Mouse (Mus musculus) lung, embryonic 16.5 days (tissue): Measurements from ENCODE around the gene Lyzl4. TPM values are rescaled to one million over a fixed set of nuclear protein-coding genes. Genes with fewer than 3 reads are reported as not detected.

Experiments used
- ATAC-seq: fragments of 200-750 bp; cut with Nextera tagmentation; 2 replicates; pipeline ENCODE4 v1.8.0; 2017; ENCODE audit warnings: low read depth, mild to moderate bottlenecking, moderate library complexity
- H3K27ac ChIP-seq: fragments of 300-500 bp; sonication (generic); 2 replicates; pipeline ENCODE4 v1.5.1; 2014; ENCODE audit warnings: mild to moderate bottlenecking, control low read depth, low read length
- H3K27me3 ChIP-seq: fragments of 300-500 bp; sonication (generic); 2 replicates; pipeline ENCODE4 v1.6.1; 2014; ENCODE audit warnings: low read depth, low read length, mixed read lengths; ENCODE audit not compliant: control insufficient read depth, insufficient read depth
- H3K36me3 ChIP-seq: fragments of 300-500 bp; sonication (generic); 2 replicates; pipeline ENCODE4 v1.6.1; 2014; ENCODE audit warnings: low read length; ENCODE audit not compliant: control insufficient read depth, insufficient read depth
- H3K4me1 ChIP-seq: fragments of 300-500 bp; sonication (generic); replicated peaks from 2 replicates; pipeline ENCODE4 v1.6.1; 2014; ENCODE audit warnings: low read length, mixed read lengths; ENCODE audit not compliant: control insufficient read depth, insufficient read depth
- H3K4me2 ChIP-seq: fragments of 300-500 bp; sonication (generic); 2 replicates; pipeline ENCODE4 v1.6.1; 2014; ENCODE audit warnings: low read depth, low read length, control low read depth
- H3K4me3 ChIP-seq: fragments of 300-500 bp; sonication (generic); 2 replicates; pipeline ENCODE4 v1.5.1; 2014; ENCODE audit warnings: mild to moderate bottlenecking, low read length, control low read depth
- H3K9ac ChIP-seq: fragments of 300-500 bp; sonication (generic); 2 replicates; pipeline ENCODE4 v1.6.1; 2014; ENCODE audit warnings: low read length, control low read depth
- H3K9me3 ChIP-seq: fragments of 300-500 bp; sonication (generic); 2 replicates; pipeline ENCODE4 v1.6.1; 2016; ENCODE audit warnings: low read length; ENCODE audit not compliant: control insufficient read depth
- WGBS: fragments of 180-500 bp; shearing (Covaris S2); extraction: QIAGEN DNeasy Blood & Tissue Kit; methylation state at CpG from one replicate; pipeline ENCODE4 v1.1.7; 2014; 5-methylcytosine and 5-hydroxymethylcytosine counted together
- polyA plus RNA-seq: library from polyadenylated mRNA; unstranded; fragments of >200 nt; fragmentation: Nextera tagmentation; extraction: Ambion mirVana; gene quantifications from 2 replicates; pipeline ENCODE4 v1.2.1, GENCODE M21; 2015

Lyzl4 gene
- 0.34 TPM in 1 of 2 replicates, not detected in the other for polyA plus RNA-seq

DNA sequence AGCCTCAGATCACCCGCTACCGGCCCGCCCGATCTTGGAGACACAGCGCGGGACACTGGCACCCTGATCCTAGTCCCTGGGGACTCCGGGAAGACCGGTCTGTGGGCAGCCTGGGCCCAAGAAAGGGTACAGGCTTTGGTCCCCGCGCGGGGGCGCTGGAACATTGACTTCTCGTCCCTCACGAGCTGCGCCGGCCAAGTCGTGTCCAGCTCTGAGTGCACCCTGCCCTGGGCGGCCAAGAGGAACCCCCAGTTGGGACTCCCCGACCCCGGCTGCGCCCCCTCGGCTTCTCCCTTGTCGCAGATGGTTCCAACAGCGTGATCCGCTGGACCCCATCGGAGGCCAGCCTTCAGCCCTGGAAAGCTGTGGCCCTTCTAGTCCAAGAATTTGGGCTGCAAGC lies at the start of gene Lyzl4:
Gene Lyzl4 (minus strand): TSS at position 96 of the 400 bp plus-strand sequence.
- peak within 1 kb of the TSS; percentile 67 for H3K9ac ChIP-seq
- H3K4me3 ChIP-seq, result peak within 1 kb of the TSS; percentile 59
- H3K27me3 ChIP-seq, result peaks cover 47% of the 10 kb centered on the region
- under 1% methylated on average over 26 of the region's 26 CpGs for WGBS
- no peak within 1 kb of the TSS for H3K27ac ChIP-seq
- no peaks in the 10 kb centered on the region for H3K9me3 ChIP-seq
- peak; percentile 90 for ATAC-seq
- peaks cover 14% of the 10 kb centered on the region for H3K4me1 ChIP-seq
- no peaks in the 10 kb centered on the region for H3K36me3 ChIP-seq
- H3K4me2 ChIP-seq, result peak within 1 kb of the TSS; percentile 98

- no peaks in the 10 kb centered on the region for H3K4me1 ChIP-seq
- H3K9me3 ChIP-seq, result no peaks in the 10 kb centered on the region
- H3K27ac ChIP-seq, result no peak overlapping the region
- no peak overlapping the region for H3K4me2 ChIP-seq
- no peak for ATAC-seq
- H3K4me3 ChIP-seq, result no peak overlapping the region
- H3K36me3 ChIP-seq, result 0 out of 2 replicates have a peak, but pooled peaks cover 7% of the 10 kb centered on the region
- H3K9ac ChIP-seq, result no peak overlapping the region
- WGBS, result 83% methylated on average over 7 of the region's 7 CpGs
- H3K27me3 ChIP-seq, result no peaks in the 10 kb centered on the region
Observed at GRCm38 (mm10) chr9:121690734-121691133, 48.8 kb upstream of the Lyzl4 start.

- 64% methylated on average over 15 of the region's 15 CpGs for WGBS
Observed at GRCm38 (mm10) chr9:121690200-121690651, 48.3 kb upstream of the Lyzl4 start.

GRCm38 (mm10) chr9:121684702-121685101 lies 42.8 kb upstream of the Lyzl4 start:
- WGBS, result 69% methylated on average over 7 of the region's 7 CpGs
- 0 out of 2 replicates have a peak, but pooled peaks cover 7% of the 10 kb centered on the region for H3K36me3 ChIP-seq
- no peaks in the 10 kb centered on the region for H3K9me3 ChIP-seq

More at GRCm38 (mm10) chr9:121690200-121690651, 48.3 kb upstream of the Lyzl4 start:
- Histone ChIP-seq H3K4me3 (no peak overlapping the region), H3K9ac (no peak overlapping the region), H3K27ac (no peak overlapping the region), H3K36me3 (0 out of 2 replicates have a peak, but pooled peaks cover 9% of the 10 kb centered on the region), H3K9me3 (no peaks in the 10 kb centered on the region), H3K4me1 (no peaks in the 10 kb centered on the region), H3K4me2 (no peak overlapping the region), H3K27me3 (no peaks in the 10 kb centered on the region)
- ATAC-seq, result no peak

GRCm38 (mm10) chr9:121682037-121682680 lies 40.3 kb upstream of the Lyzl4 start:
- H3K4me3 ChIP-seq, result no peak overlapping the region
- 62% methylated on average over 18 of the region's 18 CpGs for WGBS
- no peak overlapping the region for H3K4me2 ChIP-seq
- H3K27ac ChIP-seq, result no peak overlapping the region
- H3K9ac ChIP-seq, result no peak overlapping the region
- H3K9me3 ChIP-seq, result no peaks in the 10 kb centered on the region
- H3K4me1 ChIP-seq, result peaks cover 11% of the 10 kb centered on the region
- H3K27me3 ChIP-seq, result no peaks in the 10 kb centered on the region
- H3K36me3 ChIP-seq, result 0 out of 2 replicates have a peak, but pooled peaks cover 4% of the 10 kb centered on the region
- no peak for ATAC-seq

More at GRCm38 (mm10) chr9:121684702-121685101, 42.8 kb upstream of the Lyzl4 start:
- Histone ChIP-seq H3K4me1 (no peaks in the 10 kb centered on the region), H3K4me2 (no peak overlapping the region), H3K27ac (no peak overlapping the region), H3K27me3 (no peaks in the 10 kb centered on the region), H3K9ac (no peak overlapping the region), H3K4me3 (no peak overlapping the region)
- ATAC-seq, result no peak

- no peak for ATAC-seq
- Histone ChIP-seq H3K27ac (no peak overlapping the region), H3K9ac (no peak overlapping the region), H3K4me1 (peaks cover 15% of the 10 kb centered on the region), H3K4me2 (no peak overlapping the region), H3K9me3 (no peaks in the 10 kb centered on the region), H3K36me3 (0 out of 2 replicates have a peak, but pooled peaks cover 4% of the 10 kb centered on the region), H3K27me3 (no peaks in the 10 kb centered on the region), H3K4me3 (no peak overlapping the region)
- WGBS, result 70% methylated on average over 8 of the region's 8 CpGs
Observed at GRCm38 (mm10) chr9:121681191-121681590, 39.3 kb upstream of the Lyzl4 start.

GRCm38 (mm10) chr9:121679549-121679948 lies 37.7 kb upstream of the Lyzl4 start:
- 25% methylated on average over 6 of the region's 6 CpGs for WGBS
- ATAC-seq, result peak; percentile 65
- H3K4me2 ChIP-seq, result no peak overlapping the region
- no peak overlapping the region for H3K27ac ChIP-seq
- no peaks in the 10 kb centered on the region for H3K9me3 ChIP-seq
- H3K4me1 ChIP-seq, result peaks cover 15% of the 10 kb centered on the region
- no peak overlapping the region for H3K9ac ChIP-seq
- H3K4me3 ChIP-seq, result no peak overlapping the region
- H3K27me3 ChIP-seq, result no peaks in the 10 kb centered on the region
- 0 out of 2 replicates have a peak, but pooled peaks cover 2% of the 10 kb centered on the region for H3K36me3 ChIP-seq

- Histone ChIP-seq H3K27ac (peak overlapping the region; percentile 14; the same call in 1 of the 2 replicates), H3K4me2 (0 out of 2 replicates have a peak overlapping the region, but pooled peaks have one; percentile 5), H3K4me3 (no peak overlapping the region), H3K27me3 (no peaks in the 10 kb centered on the region), H3K9me3 (no peaks in the 10 kb centered on the region), H3K36me3 (no peaks in the 10 kb centered on the region), H3K4me1 (peaks cover 17% of the 10 kb centered on the region), H3K9ac (peak overlapping the region; percentile 42; the same call in 1 of the 2 replicates)
- WGBS, result 24% methylated on average over 8 of the region's 8 CpGs
- ATAC-seq, result peak; percentile 50
Observed at GRCm38 (mm10) chr9:121677476-121677875, 35.6 kb upstream of the Lyzl4 start.

GRCm38 (mm10) chr9:121677069-121677468 lies 35.2 kb upstream of the Lyzl4 start:
- ATAC-seq, result no peak
- Histone ChIP-seq H3K9ac (no peak overlapping the region), H3K4me3 (no peak overlapping the region), H3K9me3 (no peaks in the 10 kb centered on the region), H3K27ac (0 out of 2 replicates have a peak overlapping the region, but pooled peaks have one; percentile 8), H3K4me2 (0 out of 2 replicates have a peak overlapping the region, but pooled peaks have one; percentile 5), H3K27me3 (no peaks in the 10 kb centered on the region), H3K4me1 (peaks cover 21% of the 10 kb centered on the region), H3K36me3 (no peaks in the 10 kb centered on the region)
- 34% methylated on average over 4 of the region's 4 CpGs for WGBS
